Mouse (Mus musculus) midbrain, embryonic 14.5 days (tissue): ENCODE measurements around the gene Aurkc. TPM values are rescaled to one million over a fixed set of nuclear protein-coding genes. Genes with fewer than 3 reads are reported as not detected.
"Not testable (repeated sequence)": the region's sequence is repeated elsewhere in the genome, so short reads cannot be mapped to it uniquely, and the experiment has no call there.

ENCODE experiments used
- ATAC-seq: fragments of 200-750 bp; cut with Nextera tagmentation; 2 replicates; pipeline ENCODE4 v1.8.0; 2017; ENCODE audit warnings: moderate number of reproducible peaks, moderate library complexity; ENCODE audit not compliant: low FRiP score, low TSS enrichment
- DNase-seq: peaks from one replicate; pipeline ENCODE4 v3.0.0-alpha.2; 2015
- H3K27ac ChIP-seq: fragments of 300-500 bp; sonication (generic); replicated peaks from 2 replicates; pipeline ENCODE4 v1.5.1; 2014; ENCODE audit warnings: mild to moderate bottlenecking, low read depth, low read length, moderate library complexity
- H3K27me3 ChIP-seq: fragments of 300-500 bp; sonication (generic); 2 replicates; pipeline ENCODE4 v1.6.1; 2014; ENCODE audit warnings: low read length, control low read depth, mixed read lengths; ENCODE audit not compliant: control insufficient read depth, insufficient read depth
- H3K36me3 ChIP-seq: fragments of 300-500 bp; sonication (generic); 2 replicates; pipeline ENCODE4 v1.6.1; 2014; ENCODE audit warnings: low read length, control low read depth; ENCODE audit not compliant: control insufficient read depth, insufficient read depth
- H3K4me1 ChIP-seq: fragments of 300-500 bp; sonication (generic); 2 replicates; pipeline ENCODE4 v1.6.1; 2014; ENCODE audit warnings: mild to moderate bottlenecking, antibody characterized with exemption, low read length, control low read depth; ENCODE audit not compliant: control insufficient read depth, insufficient read depth
- H3K4me2 ChIP-seq: fragments of 300-500 bp; sonication (generic); 2 replicates; pipeline ENCODE4 v1.6.1; 2014; ENCODE audit warnings: mild to moderate bottlenecking, low read length, moderate library complexity
- H3K4me3 ChIP-seq: fragments of 300-500 bp; sonication (generic); replicated peaks from 2 replicates; pipeline ENCODE4 v1.5.1; 2014; ENCODE audit warnings: low read depth, low read length
- H3K9ac ChIP-seq: fragments of 300-500 bp; sonication (generic); replicated peaks from 2 replicates; pipeline ENCODE4 v1.6.1; 2014; ENCODE audit warnings: mild to moderate bottlenecking, low read length, moderate library complexity
- H3K9me3 ChIP-seq: fragments of 300-500 bp; sonication (generic); 2 replicates; pipeline ENCODE4 v1.6.1; 2016; ENCODE audit warnings: low read length, control low read depth, mixed read lengths; ENCODE audit not compliant: control insufficient read depth
- WGBS: fragments of 180-500 bp; shearing (Covaris S2); extraction: QIAGEN DNeasy Blood & Tissue Kit; methylation state at CpG from one replicate; pipeline ENCODE4 v1.1.7; 2014; 5-methylcytosine and 5-hydroxymethylcytosine counted together
- polyA plus RNA-seq: library from polyadenylated mRNA; unstranded; fragments of >200 nt; fragmentation: Nextera tagmentation; extraction: Ambion mirVana; gene quantifications from 2 replicates; pipeline ENCODE4 v1.2.1, GENCODE M21; 2014

The Aurkc gene
- polyA plus RNA-seq, 1 experiment from 2014 or later: not detected

- not testable (repeated sequence) for H3K27me3 ChIP-seq, H3K4me2 ChIP-seq, ATAC-seq, H3K4me1 ChIP-seq, H3K36me3 ChIP-seq, H3K4me3 ChIP-seq, H3K9me3 ChIP-seq, H3K9ac ChIP-seq, H3K27ac ChIP-seq
- WGBS: 43% methylated on average over 7 of the region's 7 CpGs
- peak; percentile 0 for DNase-seq
Observed at GRCm38 (mm10) chr7:7049659-7050320, 54.7 kb downstream of the Aurkc start.

Other genes with a start within 250 kb of the Aurkc start
- 24.0 and 27.9 TPM in 2 replicates for gene Zfp954, start 126.2 kb downstream of the Aurkc start, polyA plus RNA-seq
- gene Zfp773, start 141.5 kb downstream of the Aurkc start, polyA plus RNA-seq: 14.0 and 16.7 TPM in 2 replicates
- gene Zfp418, start 176.0 kb downstream of the Aurkc start, polyA plus RNA-seq: 3.6 and 4.2 TPM in 2 replicates
- gene Zfp772, start 214.7 kb downstream of the Aurkc start, polyA plus RNA-seq: 9.1 and 10.3 TPM in 2 replicates